Mouse (Mus musculus) olfactory bulb, adult 2 months (tissue): ENCODE measurements at regions not wholly inside any gene's neighbourhood (a gene's known extent, or its start where the extent isn't known, plus 50 kb on each side); places are given as distances from the start of the nearest gene placed in this dataset.

Experiments used
- CTCF ChIP-seq: fragments of 200-500 bp; IDR thresholded peaks from 2 replicates; pipeline ENCODE4 v1.5.1; 2012; ENCODE audit warnings: low read depth, mild to moderate bottlenecking, low read length, moderate library complexity; ENCODE audit not compliant: insufficient read depth
- POLR2A ChIP-seq: fragments of 200-500 bp; IDR thresholded peaks from 2 replicates; pipeline ENCODE4 v1.6.1; 2012; ENCODE audit warnings: mild to moderate bottlenecking, low read depth, low read length, moderate library complexity; ENCODE audit not compliant: insufficient read depth

DNA sequence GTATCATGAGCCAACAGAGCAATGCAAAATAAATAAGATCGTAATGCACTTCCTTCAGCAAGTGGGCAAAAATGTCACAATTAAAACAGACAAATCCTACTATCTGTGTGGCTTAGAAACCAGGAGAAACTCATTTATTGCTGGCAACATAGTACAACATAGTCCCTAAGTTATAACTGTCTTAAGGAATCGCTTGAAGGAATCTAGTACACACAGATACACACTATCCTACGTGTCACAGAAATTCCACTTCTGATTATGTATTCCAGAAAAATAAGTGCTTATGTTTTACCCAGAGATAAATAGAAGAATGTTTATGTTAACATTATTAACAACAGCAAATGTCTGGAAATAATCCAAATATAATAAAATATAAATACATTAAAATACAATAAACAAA lies 457.9 kb downstream of the Etnk1 start:
- TF ChIP-seq POLR2A (no peak), CTCF (no peak)
